Mouse (Mus musculus): ENCODE data around the gene Tprg. TPM values are rescaled to one million over a fixed set of nuclear protein-coding genes. Genes with fewer than 3 reads are reported as not detected.

Gene Tprg
- polyA plus RNA-seq (2017; shearing (Covaris generic)) = not detected

DNA sequence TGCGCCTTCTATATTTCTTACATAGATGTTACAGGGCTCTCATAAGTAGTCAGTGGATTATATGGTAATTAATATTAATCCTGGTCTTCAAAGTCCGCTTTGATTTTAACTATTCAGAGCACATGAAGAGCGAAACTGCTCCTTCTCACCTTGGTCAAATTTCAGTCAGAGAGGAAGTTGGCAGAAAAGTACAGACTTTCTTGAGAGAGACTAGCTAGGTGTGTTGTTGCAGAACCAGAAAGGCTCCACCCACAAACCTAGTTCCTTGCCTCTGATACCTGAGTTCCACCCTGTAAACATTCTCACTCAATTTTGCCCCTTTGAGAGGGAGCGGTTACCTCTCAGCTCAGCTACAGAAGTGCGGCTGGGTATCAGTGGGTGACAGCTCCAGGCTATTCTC lies at the start of gene Tprg:
TSS of gene Tprg (plus strand) at position 301 of the 400 bp plus-strand sequence.

Measured in CD4-positive, CD25-positive, alpha-beta regulatory T cell (primary cell).